Mouse (Mus musculus) cerebellum, adult 8-10 months (tissue): ENCODE data around the gene Vmn1r184.
"Not testable (repeated sequence)": the region's sequence is repeated elsewhere in the genome, so short reads cannot be mapped to it uniquely, and the experiment has no call there.

Source experiments
- DNase-seq: peaks from one replicate; pipeline ENCODE4 v3.0.0; 2022

Vmn1r184 gene

DNA sequence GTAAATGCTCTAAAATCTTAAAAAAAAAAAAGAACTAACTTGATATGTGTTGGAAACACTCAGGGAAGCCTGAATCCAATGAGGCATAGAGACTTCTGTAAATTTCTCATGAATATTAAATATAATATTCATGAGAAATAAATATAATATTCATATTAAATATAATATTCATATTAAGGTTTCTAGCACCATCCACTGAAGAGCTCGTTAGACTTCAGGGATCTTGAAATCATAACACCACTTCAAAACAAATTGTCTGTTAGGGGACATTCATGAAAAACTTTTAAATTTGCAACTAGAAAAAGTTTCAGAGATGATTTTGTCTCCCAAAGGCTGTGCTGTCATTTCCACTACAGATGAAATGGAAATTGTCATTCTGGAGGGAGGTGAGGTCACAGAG lies at the start of gene Vmn1r184:
Vmn1r184 (plus strand) TSS at position 301 of the 400 bp plus-strand sequence.
- DNase-seq: not testable (repeated sequence)

DNA sequence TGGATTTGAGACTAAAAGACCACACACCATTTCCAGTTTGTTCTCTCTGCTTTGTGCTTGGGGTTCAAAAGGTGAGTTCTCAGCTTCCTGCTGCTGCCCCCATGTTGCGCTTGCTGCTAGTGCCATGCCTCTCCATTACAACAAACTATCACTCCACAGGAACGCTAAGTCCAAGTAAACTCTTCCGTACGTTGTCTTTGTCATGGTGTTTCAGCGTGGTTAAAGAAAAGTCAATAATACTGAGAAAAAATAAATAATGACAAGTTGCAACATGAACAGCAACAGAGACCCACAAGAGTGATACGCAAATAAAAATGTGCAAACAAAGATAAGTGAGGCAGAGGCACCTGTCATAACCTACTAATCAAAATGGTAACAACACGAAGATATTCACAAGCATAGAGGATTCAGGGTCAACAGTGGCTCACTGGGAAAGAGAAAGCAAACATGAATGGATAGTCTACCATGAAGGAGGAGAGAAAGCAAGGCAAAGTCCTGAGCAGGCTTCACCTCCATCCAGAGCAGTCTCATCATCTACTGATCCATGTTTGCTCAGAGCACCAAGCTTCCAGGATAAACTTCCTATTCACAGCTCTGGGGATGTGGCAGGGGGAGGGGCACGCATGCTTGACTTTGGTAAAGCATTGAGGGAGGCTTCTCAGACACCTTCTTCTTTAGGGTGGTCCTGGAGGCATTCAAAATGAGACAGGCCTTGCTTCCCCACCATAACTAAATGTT lies 43.5 kb downstream of the Vmn1r184 start:
- not testable (repeated sequence) for DNase-seq

GRCm38 (mm10) chr7:26306926-26307325 lies 46.8 kb downstream of the Vmn1r184 start, which contains the start of gene Cyp2a4:
Gene Cyp2a4, plus strand, starts transcription at chr7:26307169.
- not testable (repeated sequence) for DNase-seq

DNA sequence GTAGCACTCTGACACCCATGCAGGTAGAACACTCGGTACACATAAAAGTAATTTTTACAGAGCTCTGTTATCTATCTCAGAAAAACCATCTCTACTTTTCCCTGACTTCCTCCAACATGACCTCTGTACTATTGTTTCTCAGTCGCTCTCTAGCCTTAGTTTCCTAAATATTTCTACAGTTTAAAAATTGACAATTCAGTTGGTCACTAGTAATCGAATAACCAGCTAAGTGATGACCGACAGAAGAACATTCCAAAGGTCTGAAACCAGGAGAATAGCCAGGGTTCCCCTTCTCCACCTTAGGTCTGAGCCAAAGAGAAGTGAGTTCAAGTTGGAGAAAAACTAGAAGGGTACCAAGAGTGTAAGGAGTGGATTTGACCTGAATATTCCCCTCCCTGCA lies 51.7 kb downstream of the Vmn1r184 start:
- DNase-seq: not testable (repeated sequence)

DNA sequence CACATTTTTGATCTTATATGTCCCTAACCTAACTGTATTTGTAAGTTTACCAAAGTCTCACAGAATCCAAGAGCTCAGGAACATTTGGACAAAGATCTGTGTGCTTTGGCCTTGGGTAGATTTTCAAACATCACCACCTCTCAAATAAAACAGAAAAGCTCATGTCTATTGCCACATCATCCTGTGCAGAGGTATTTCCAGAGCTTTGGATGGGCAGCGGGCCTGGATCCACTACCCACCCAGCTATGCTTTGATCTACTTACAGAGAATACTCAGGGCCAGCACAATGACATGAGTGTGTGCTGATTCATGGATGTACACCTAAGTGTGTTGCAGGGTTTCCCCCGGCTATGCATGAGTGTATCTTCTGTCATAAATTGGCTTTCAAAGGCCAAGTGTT lies 55.1 kb downstream of the Vmn1r184 start:
- not testable (repeated sequence) for DNase-seq

GRCm38 (mm10) chr7:26315809-26316208 lies 55.7 kb downstream of the Vmn1r184 start:
- DNase-seq: not testable (repeated sequence)
